Mouse (Mus musculus) stomach, postnatal 0 days (tissue): ENCODE data around the gene D430042O09Rik.

Source experiments
- CTCF ChIP-seq: IDR thresholded peaks from 2 replicates; pipeline ENCODE4 v1.5.1; 2016; ENCODE audit warnings: antibody characterized with exemption, low read depth, mild to moderate bottlenecking, moderate library complexity
- EP300 ChIP-seq: optimal IDR thresholded peaks from 2 replicates; pipeline ENCODE3; 2016; ENCODE audit warnings: antibody characterized with exemption

DNA sequence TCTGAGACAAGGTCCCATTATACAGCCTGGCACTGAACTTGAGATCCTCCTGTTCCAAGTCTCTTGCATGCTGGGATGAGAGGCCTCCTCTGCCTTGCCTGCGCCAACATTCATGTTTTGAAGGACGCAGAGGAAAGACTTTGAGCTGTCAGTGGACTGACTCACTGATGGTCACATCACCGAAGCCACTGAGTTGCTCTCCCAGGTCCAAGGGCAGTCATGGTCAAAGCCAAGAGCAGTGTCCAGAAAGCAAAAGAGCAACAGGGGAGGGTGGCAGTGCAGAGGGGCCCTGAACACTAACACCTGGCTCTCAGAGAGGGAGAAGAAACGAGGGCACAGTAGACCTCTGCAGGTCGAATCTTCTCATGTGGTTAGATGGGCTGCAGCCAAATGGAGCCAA lies 185.9 kb downstream of the D430042O09Rik start:
- TF ChIP-seq CTCF (no peak), EP300 (no peak)
